Mouse (Mus musculus): ENCODE measurements around the gene Rbm14. TPM values are rescaled to one million over a fixed set of nuclear protein-coding genes. Genes with fewer than 3 reads are reported as not detected.
"Not testable (repeated sequence)": the region's sequence is repeated elsewhere in the genome, so short reads cannot be mapped to it uniquely, and the experiment has no call there.

The Rbm14 gene
- total RNA-seq, 2 experiments from 2014 or later: 15.3 to 25.9 TPM

DNA sequence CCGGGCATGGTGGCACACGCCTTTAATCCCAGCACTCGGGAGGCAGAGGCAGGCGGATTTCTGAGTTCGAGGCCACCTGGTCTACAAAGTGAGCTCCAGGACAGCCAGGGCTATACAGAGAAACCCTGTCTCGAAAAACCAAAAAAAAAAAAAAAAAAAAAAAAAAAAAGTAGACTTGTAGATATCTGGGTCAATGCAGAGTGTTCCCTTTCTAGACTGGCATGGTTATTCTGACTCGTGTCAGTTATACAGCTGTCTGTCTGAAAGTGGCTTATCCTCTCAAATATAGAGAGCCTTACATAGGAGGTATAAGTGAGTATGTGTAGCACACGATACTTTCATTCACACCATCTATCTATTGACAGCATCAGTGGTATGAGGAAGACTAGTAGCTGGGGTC is 50.9 kb downstream of the Rbm14 start:
- DNase-seq (ENCODE audit: low spot score); intact Hi-C loops (cut with DNase I): not testable (repeated sequence)

DNA sequence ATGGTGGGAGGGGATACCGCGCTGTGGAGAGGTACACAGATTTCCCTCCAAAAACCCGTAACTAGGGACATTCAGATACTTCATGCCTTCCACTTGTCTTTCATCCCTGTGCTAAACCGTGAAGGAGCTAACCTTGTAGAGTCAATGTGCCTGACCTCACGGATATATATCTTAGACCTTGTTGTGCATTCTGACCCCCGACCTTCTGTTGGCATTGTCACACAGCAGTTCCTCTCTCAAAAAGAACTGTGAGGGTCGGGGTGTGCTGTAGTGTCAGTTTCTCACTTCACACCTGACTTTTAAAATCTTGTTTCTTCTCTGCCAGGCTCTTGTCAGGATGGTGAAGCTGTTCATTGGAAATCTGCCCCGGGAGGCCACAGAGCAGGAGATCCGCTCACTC is 54.5 kb downstream of the Rbm14 start:
- intact Hi-C loops (cut with DNase I): loop anchor here (2.0 to 5.0 kb wide), 3 partner anchors 30 to 205 kb away; partner anchors contain the start of genes Bbs1 and Mrpl11
- no peak for DNase-seq (ENCODE audit: low spot score)

DNA sequence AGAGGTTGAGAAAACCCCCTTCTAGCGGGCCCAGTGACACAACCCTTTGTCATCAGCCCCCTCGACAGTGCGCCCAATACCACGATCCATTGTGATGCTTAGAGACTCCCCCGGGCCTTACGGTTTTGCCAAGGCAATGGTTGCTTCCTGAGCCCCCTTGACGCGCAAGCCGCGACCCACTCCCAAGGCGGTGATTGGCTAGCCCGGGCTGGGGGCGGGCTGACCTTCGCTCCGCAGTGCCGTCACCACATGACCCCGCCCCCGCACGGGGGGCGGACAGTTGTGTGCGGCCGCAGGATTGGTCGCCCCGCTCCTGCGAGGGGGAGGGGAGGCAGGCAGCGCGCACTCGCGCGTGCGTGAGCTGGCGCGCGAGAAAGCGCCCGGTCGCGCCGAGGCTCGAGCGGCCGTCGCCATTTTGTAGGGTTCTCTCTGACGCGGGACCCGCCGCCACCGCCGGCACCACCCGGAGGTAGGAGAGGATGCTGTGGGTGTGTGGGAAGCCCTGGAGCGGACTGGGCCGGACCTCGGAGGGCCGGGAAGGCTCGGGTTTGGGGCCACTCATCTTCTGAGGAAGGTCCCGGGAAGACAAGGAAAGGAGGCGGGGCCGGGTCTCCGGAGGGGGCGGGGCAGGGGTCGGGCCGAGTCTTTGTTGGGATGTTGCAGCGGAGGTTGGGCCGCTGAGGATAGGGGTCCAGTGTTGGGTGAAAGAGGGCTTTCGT is 55.1 kb downstream of the Rbm14 start, which contains the start of gene Rbm4b:
Gene Rbm4b (plus strand): TSS at position 305 of the 719 bp plus-strand sequence.
- intact Hi-C loops (cut with DNase I): loop anchor here (2.0 to 5.0 kb wide), 3 partner anchors 30 to 206 kb away; partner anchors contain the start of genes Bbs1 and Mrpl11
- DNase-seq (ENCODE audit: low spot score): peak; percentile 93

DNA sequence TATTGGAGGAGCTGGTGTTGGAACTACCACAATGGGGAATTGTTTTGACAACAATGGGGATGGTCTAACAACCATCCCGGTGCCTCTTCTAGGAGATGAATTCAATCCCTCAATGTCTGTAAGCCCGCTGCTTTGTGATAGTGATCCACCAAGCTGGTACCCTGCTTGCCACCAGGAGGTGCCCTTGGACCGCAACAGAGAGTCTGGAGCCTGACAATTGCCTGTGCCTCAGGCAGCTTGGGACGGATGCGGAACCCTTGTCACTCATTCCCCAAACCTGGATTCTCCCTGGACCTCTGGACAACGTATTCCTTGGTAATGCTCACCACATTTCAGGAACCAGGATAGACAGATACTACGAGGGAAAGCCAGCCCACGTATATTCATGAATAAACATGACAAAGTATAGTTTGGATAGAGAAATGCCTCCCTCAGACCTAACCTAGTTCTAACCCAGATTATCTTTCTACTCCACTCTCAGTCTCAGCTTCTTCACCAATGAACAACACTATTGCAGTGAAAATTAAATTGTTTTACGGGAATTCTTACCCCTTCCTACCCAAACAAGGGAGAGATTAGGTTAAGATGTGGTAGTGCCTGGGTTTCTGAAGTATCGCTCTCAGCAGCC is 55.8 kb downstream of the Rbm14 start:
- intact Hi-C loops (cut with DNase I): loop anchor here (1.0 to 5.0 kb wide), 4 partner anchors 31 to 207 kb away; partner anchors contain the start of genes Bbs1 and Mrpl11
- peak; percentile 70 for DNase-seq (ENCODE audit: low spot score)

Other genes starting within 250 kb of the Rbm14 start
- gene Lrfn4, start 196.0 kb downstream of the Rbm14 start, total RNA-seq (2021): 10 to 100 TPM in 1 of 2 experiments, 1 to 10 TPM in 1; 9.5 to 10.5 TPM
- 10 to 100 TPM; 10.9 to 11.1 TPM for gene Rce1, start 186.0 kb downstream of the Rbm14 start, total RNA-seq (2021)
- not detected for gene Gm960, start 113.0 kb downstream of the Rbm14 start, total RNA-seq (2021)
- gene Sptbn2, start 100.5 kb downstream of the Rbm14 start, total RNA-seq (2021): under 1 TPM; 0.31 to 0.60 TPM
- gene Rbm4b, start 55.1 kb downstream of the Rbm14 start, total RNA-seq (2021): 1 to 10 TPM; 6.7 to 7.4 TPM
- 10 to 100 TPM; 45.7 to 48.0 TPM for gene Rbm4, start 17.7 kb downstream of the Rbm14 start, total RNA-seq (2021)
- 10 to 100 TPM; 12.7 to 17.2 TPM for gene Gm21992, start within 50 bp of the Rbm14 start, total RNA-seq (2021)
- gene Ccs, start 27.7 kb upstream of the Rbm14 start, total RNA-seq (2021): 10 to 100 TPM; 26.2 to 26.6 TPM
- gene Ccdc87, start 27.7 kb upstream of the Rbm14 start, total RNA-seq (2021): not detected
- 10 to 100 TPM; 77.9 to 82.6 TPM for gene Ctsf, start 43.5 kb upstream of the Rbm14 start, total RNA-seq (2021)
- gene Actn3, start 66.3 kb upstream of the Rbm14 start, total RNA-seq (2021): under 1 TPM; 0.42 to 0.53 TPM
- gene Zdhhc24, start 67.0 kb upstream of the Rbm14 start, total RNA-seq (2021): 1 to 10 TPM; 2.6 to 4.0 TPM
- gene Bbs1, start 95.0 kb upstream of the Rbm14 start, total RNA-seq (2021): 1 to 10 TPM; 4.0 to 4.1 TPM
- 10 to 100 TPM; 17.5 to 19.6 TPM for gene Dpp3, start 116.7 kb upstream of the Rbm14 start, total RNA-seq (2021)
- gene Peli3, start 131.5 kb upstream of the Rbm14 start, total RNA-seq (2021): 1 to 10 TPM; 1.0 to 1.3 TPM
- gene Mrpl11, start 150.5 kb upstream of the Rbm14 start, total RNA-seq (2021): 10 to 100 TPM; 70.9 to 73.2 TPM
- gene Npas4, start 178.7 kb upstream of the Rbm14 start, total RNA-seq (2021): under 1 TPM in 1 of 2 experiments, not detected in 1; 0.06 TPM
- gene Slc29a2, start 212.2 kb upstream of the Rbm14 start, total RNA-seq (2021): 10 to 100 TPM; 12.2 to 13.3 TPM
- gene B4gat1, start 227.2 kb upstream of the Rbm14 start, total RNA-seq (2021): 10 to 100 TPM; 47.0 to 47.3 TPM
- 1 to 10 TPM; 2.2 TPM for gene AC124502.3, start 227.3 kb upstream of the Rbm14 start, total RNA-seq (2021)
- 10 to 100 TPM; 11.4 to 12.3 TPM for gene Brms1, start 229.7 kb upstream of the Rbm14 start, total RNA-seq (2021)
- 1 to 10 TPM; 1.6 to 3.4 TPM for gene Rin1, start 238.8 kb upstream of the Rbm14 start, total RNA-seq (2021)